Comparison of ENCODE assay signal across 14 mouse cellular contexts in genomic region chr8:11230277-11230676, GRCm38 (mm10).
"Had no signal": no experiment of that assay in that cellular context is flagged by ENCODE, and none has a peak within 500 bp of the region (broad histone marks: within the 10 kb centered on the region; RNA-seq: fewer than 3 reads in every experiment).

No protein-coding gene starts in this region.

- H3K4me2 ChIP-seq: kidney, embryonic 15.5 days; liver, embryonic 11.5 days; liver, embryonic 15.5 days; neural tube, embryonic 13.5 days; stomach, embryonic 15.5 days had no signal

- H3K9ac ChIP-seq: kidney, embryonic 15.5 days; liver, embryonic 15.5 days; neural tube, embryonic 13.5 days; stomach, embryonic 15.5 days had no signal

- H3K27ac ChIP-seq: kidney, embryonic 15.5 days; left cerebral cortex, adult 2 months; limb, embryonic 10.5 days; liver, embryonic 15.5 days; neural tube, embryonic 13.5 days; stomach, embryonic 15.5 days had no signal

- H3K4me1 ChIP-seq: stomach, embryonic 15.5 days had no signal

- H3K9me3 ChIP-seq: kidney, embryonic 15.5 days; limb, embryonic 10.5 days; liver, embryonic 15.5 days; neural tube, embryonic 13.5 days; stomach, embryonic 15.5 days had no signal

- ATAC-seq: lung, postnatal 0 days had no signal

- H3K27me3 ChIP-seq: kidney, embryonic 15.5 days; liver, embryonic 15.5 days; neural tube, embryonic 13.5 days; stomach, embryonic 15.5 days had no signal

- H3K4me3 ChIP-seq: kidney, embryonic 15.5 days; left cerebral cortex, adult 2 months; limb, embryonic 10.5 days; liver, embryonic 15.5 days; neural tube, embryonic 13.5 days; stomach, embryonic 15.5 days had no signal

- DNase-seq: kidney, postnatal 14 days; lung, adult 2 months; lung, postnatal 36 days; retina, postnatal 1 day; thymus, adult 2 months; thymus, postnatal 25 days had no signal

- H3K36me3 ChIP-seq: neural tube, embryonic 13.5 days had no signal
